In the genomic region with DNA sequence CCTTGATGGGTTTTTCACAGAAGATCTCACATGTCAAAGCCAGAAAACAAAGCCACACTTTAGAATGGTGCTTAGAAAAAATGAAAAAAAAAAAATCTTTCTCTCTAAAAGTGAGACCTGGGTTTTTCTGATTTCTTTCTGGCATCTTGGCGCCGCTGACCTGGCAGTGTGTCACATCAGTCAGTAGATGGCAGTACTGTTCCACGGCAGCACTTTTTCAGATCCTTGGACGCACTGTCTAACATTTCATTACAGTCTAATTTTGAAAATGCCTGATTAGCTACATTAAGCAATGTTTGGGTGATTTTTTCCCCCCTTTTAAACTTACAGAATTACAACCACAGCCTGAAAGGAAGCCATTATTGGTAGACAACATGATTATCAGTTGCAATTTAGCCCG, we compare ENCODE assay signal across 9 mouse cellular contexts.
DNase-seq lines count a peak whose midpoint lies in the region; ATAC-seq and TF ChIP-seq lines count a peak whose summit lies in the region.
"Had no signal": no experiment of that assay in that cellular context is flagged by ENCODE, and none has a peak within 500 bp of the region (broad histone marks: within the 10 kb centered on the region; RNA-seq: fewer than 3 reads in every experiment).

No protein-coding gene starts in this region.

- no peak overlapping the region for H3K4me3 ChIP-seq in kidney, embryonic 16.5 days (ENCODE audit: low read length)
- H3K4me3 ChIP-seq in ES-E14 (ENCODE audit: insufficient read depth in 1 of 2, low read depth in 1 of 2, low read length in 2 of 2, poor library complexity in 1 of 2, severe bottlenecking in 1 of 2): no peak overlapping the region
- H3K4me3 ChIP-seq: limb, embryonic 15.5 days had no signal

- H3K9ac ChIP-seq in kidney, embryonic 16.5 days (replicated peaks; ENCODE audit: low read length): no peak overlapping the region
- no peak overlapping the region for H3K9ac ChIP-seq in ES-E14 (ENCODE audit: insufficient read depth, low read depth, low read length, poor library complexity, severe bottlenecking)
- H3K9ac ChIP-seq: limb, embryonic 15.5 days had no signal

- no peaks in the 10 kb centered on the region for H3K36me3 ChIP-seq in kidney, embryonic 16.5 days (ENCODE audit: insufficient read depth, low read length)
- H3K36me3 ChIP-seq in ES-E14 (ENCODE audit: control insufficient read depth, insufficient read depth, low read length, poor library complexity, severe bottlenecking): peaks cover 4% of the 10 kb centered on the region; the same call in 1 of the 2 replicates
- H3K36me3 ChIP-seq: limb, embryonic 15.5 days had no signal

- DNase-seq in kidney, adult 18-20 months: peak; percentile 61
- DNase-seq in ES-E14 (ENCODE audit: low read depth, low spot score): no peak
- DNase-seq in cerebellum, adult 9-11 months: peak; percentile 51
- peak; percentile 33 to 55 for DNase-seq in frontal cortex, postnatal 14 days (ENCODE audit: low spot score in 2 of 2)
- peak; percentile 63 to 69 for DNase-seq in kidney, postnatal 25 days
- peak; percentile 71 for DNase-seq in lung, postnatal 36 days
- DNase-seq in right cerebral cortex, postnatal 4 days: peak; percentile 71

- no peaks in the 10 kb centered on the region for H3K27me3 ChIP-seq in kidney, embryonic 16.5 days (ENCODE audit: insufficient read depth, low read length)
- H3K27me3 ChIP-seq: limb, embryonic 15.5 days had no signal

- no peak for ATAC-seq in kidney, embryonic 16.5 days (ENCODE audit: low FRiP score, low TSS enrichment)

- H3K9me3 ChIP-seq in kidney, embryonic 16.5 days (ENCODE audit: low read length): 0 out of 2 replicates have a peak, but pooled peaks cover 3% of the 10 kb centered on the region
- no peaks in the 10 kb centered on the region for H3K9me3 ChIP-seq in ES-E14 (ENCODE audit: control insufficient read depth, insufficient read depth, low read depth, low read length)
- H3K9me3 ChIP-seq: limb, embryonic 15.5 days had no signal

- peaks cover 43% of the 10 kb centered on the region for H3K4me1 ChIP-seq in kidney, embryonic 16.5 days (ENCODE audit: insufficient read depth, low read length)
- H3K4me1 ChIP-seq in ES-E14 (ENCODE audit: control insufficient read depth in 2 of 2, insufficient read depth in 2 of 2, low read length in 2 of 2, poor library complexity in 1 of 2): peaks cover 12 to 16% of the 10 kb centered on the region in 2 experiments

- H3K4me2 ChIP-seq in kidney, embryonic 16.5 days (replicated peaks; ENCODE audit: low read depth, low read length): no peak overlapping the region
- H3K4me2 ChIP-seq: limb, embryonic 15.5 days had no signal

- H3K27ac ChIP-seq in kidney, embryonic 16.5 days (ENCODE audit: low read length): no peak overlapping the region
- H3K27ac ChIP-seq in ES-E14 (ENCODE audit: insufficient read depth, low read depth, low read length, poor library complexity, severe bottlenecking): no peak overlapping the region
- H3K27ac ChIP-seq: limb, embryonic 15.5 days had no signal

- WGBS in kidney, embryonic 16.5 days: 12% methylated on average over 5 of the region's 5 CpGs

- in situ Hi-C loops in ES-E14 (cut with MboI; ENCODE audit: low sequenced_read_pairs in 2 of 2, unreplicated experiment in 2 of 2): loop anchor here (10.0 to 25.0 kb wide), 3 partner anchors 577 to 1085 kb away; a partner anchor contains a TSS

TF ChIP-seq in ES-E14, 5 proteins besides CTCF, POLR2A, EP300 and RAD21:
- TF ChIP-seq ZC3H11A (IDR thresholded peaks at IDR 0.05; ENCODE audit: borderline replicate concordance, low read depth, low read length) (peak; percentile 92), CHD2 (IDR thresholded peaks at IDR 0.05; ENCODE audit: low read depth, low read length) (no peak), MAFK (IDR thresholded peaks at IDR 0.05; ENCODE audit: insufficient read depth, low read depth, low read length) (0 out of 2 replicates have a peak, but pooled peaks have one; percentile 6), ZNF384 (IDR thresholded peaks at IDR 0.05; ENCODE audit: low read depth, low read length) (no peak), HCFC1 (IDR thresholded peaks at IDR 0.05; ENCODE audit: borderline replicate concordance, insufficient read depth, low read length) (no peak)
